Mouse (Mus musculus): ENCODE results near the gene Stk11ip. TPM values are rescaled to one million over a fixed set of nuclear protein-coding genes. Genes with fewer than 3 reads are reported as not detected.

The Stk11ip gene
- polyA plus RNA-seq, 1 experiment from 2014 or later, result 30.0 TPM

DNA sequence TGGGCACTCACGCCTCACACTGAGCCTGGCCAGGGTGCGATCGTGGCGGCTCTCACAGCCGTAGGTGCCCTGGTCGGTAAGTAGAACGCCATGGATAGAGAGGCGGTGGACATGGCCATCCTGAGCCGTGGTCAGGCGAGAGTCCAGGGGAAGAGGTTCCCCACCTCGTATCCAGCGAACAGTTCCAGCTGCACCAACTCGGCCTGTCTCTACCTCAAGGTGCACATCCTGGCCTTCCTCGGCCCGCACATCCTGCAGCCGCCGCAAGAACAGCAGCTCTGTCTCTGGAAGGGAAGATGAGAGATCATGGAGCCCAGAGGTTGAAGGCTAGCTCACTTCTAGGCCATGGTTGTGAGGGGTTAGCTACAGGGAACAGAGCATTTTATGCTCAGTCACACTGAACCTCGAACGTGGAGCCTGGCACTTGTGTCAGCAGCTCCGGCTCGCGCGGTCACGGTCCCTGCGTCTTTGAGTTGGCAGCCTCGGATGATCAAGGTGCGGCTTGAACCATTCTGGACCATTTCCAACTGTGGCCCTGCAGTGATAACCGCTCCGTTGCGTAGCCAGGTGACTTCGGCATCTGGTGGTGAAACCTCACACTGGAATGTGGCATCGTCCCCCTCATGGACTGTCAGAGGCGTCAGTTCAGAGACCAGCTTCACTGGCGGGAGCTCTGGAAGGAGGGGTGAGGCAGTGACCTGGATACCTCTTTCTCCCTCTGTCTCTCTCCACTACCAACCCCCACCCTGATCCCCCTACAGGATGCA, 30.4 kb upstream of the Stk11ip start:
- no peaks in the 10 kb centered on the region for H3K9me3 ChIP-seq
- H3K4me1 ChIP-seq (replicated peaks), result peaks cover 34% of the 10 kb centered on the region
- WGBS, result 81% methylated on average over 34 of the region's 34 CpGs
- DNase-seq (ENCODE audit: low spot score), result no peak
- H3K36me3 ChIP-seq, result peaks cover 17% of the 10 kb centered on the region
- H3K27ac ChIP-seq, result no peak overlapping the region
- H3K27me3 ChIP-seq (ENCODE audit: insufficient read depth, poor library complexity, severe bottlenecking), result peaks cover 86% of the 10 kb centered on the region
- no peak overlapping the region for H3K4me3 ChIP-seq

DNA sequence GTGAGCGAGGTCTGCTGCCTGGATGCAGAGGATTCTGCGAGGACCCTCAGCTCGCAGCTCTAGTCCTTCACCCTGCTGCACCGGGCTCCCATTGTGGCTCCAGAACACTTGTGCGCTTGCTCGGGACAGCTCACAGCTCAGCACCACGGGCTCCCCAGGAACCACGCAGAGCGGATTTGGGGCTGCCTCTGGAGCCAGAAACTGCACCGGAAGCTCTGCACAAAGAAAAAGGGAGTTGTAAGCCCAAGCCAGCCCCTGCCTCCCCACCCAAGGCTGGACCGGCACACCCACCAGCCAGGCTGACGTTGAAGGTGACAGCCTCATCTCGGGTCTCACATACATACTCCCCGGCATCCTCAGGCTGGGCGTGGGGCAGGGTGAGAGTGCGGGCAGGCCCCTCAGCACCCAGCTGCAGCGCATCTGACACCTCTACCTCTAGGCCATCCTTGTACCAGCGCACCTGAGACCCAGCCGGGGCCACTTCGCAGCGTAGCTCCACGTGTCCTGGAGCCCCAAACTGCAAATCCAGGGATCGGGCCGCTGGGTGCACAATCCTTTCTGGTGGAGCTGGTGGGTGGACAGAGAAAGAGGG, 28.7 kb upstream of the Stk11ip start:
- peaks cover 74% of the 10 kb centered on the region for H3K27me3 ChIP-seq (ENCODE audit: insufficient read depth, poor library complexity, severe bottlenecking)
- H3K27ac ChIP-seq, result no peak overlapping the region
- H3K9me3 ChIP-seq, result no peaks in the 10 kb centered on the region
- H3K4me3 ChIP-seq, result no peak overlapping the region
- DNase-seq (ENCODE audit: low spot score), result no peak
- peaks cover 16% of the 10 kb centered on the region for H3K4me1 ChIP-seq (replicated peaks)
- peaks cover 33% of the 10 kb centered on the region for H3K36me3 ChIP-seq
- WGBS, result 35% methylated on average over 24 of the region's 24 CpGs

DNA sequence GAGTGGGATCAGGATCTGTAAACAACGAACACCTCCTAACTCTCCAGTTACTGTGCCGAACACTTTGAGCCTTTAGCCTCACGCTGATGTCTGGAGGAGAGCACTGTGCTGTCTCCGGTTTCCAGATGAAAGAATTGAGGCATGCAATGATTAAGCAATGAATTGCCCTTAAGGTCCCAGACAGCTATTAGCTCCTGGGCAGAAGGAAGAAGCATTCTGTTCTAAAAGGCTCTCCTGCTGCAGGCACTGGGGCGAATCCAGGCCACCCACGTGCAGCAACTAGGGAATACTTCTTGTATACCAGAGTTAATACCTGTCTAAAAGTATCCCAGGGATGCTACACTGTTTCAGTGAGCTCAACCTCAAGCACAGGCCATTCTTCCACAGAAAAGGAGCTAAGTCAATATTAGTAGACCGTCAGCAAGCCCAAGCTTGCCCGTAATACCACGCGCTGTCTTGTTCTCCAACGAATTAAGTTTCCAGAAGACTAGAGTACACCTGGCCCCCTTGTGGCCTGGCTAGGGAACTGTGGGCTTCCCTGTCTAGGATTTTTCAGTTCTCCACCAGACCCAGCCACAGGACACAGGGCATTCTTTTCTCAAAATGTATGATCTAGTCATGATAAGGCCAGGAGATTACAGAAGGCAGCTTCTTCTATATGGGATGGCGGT, 26.3 kb upstream of the Stk11ip start:
- peaks cover 57% of the 10 kb centered on the region for H3K36me3 ChIP-seq
- H3K9me3 ChIP-seq, result no peaks in the 10 kb centered on the region
- WGBS, result 59% methylated on average over 12 of the region's 12 CpGs
- DNase-seq (ENCODE audit: low spot score), result peak; percentile 56
- H3K4me1 ChIP-seq (replicated peaks), result peaks cover 10% of the 10 kb centered on the region; the same call in 1 of the 2 replicates
- H3K27ac ChIP-seq, result no peak overlapping the region
- H3K4me3 ChIP-seq, result no peak overlapping the region
- peaks cover 50% of the 10 kb centered on the region for H3K27me3 ChIP-seq (ENCODE audit: insufficient read depth, poor library complexity, severe bottlenecking)

- H3K9me3 ChIP-seq, result no peaks in the 10 kb centered on the region
- DNase-seq (ENCODE audit: low spot score), result no peak
- H3K4me1 ChIP-seq (replicated peaks), result peaks cover 14% of the 10 kb centered on the region
- H3K27ac ChIP-seq, result no peak overlapping the region
- peaks cover 82% of the 10 kb centered on the region for H3K36me3 ChIP-seq
- H3K27me3 ChIP-seq (ENCODE audit: insufficient read depth, poor library complexity, severe bottlenecking), result peaks cover 24% of the 10 kb centered on the region
- H3K4me3 ChIP-seq, result no peak overlapping the region
- 90% methylated on average over 4 of the region's 4 CpGs for WGBS
Observed at GRCm38 (mm10) chr1:75498897-75499296, 22.4 kb upstream of the Stk11ip start.

- peaks cover 82% of the 10 kb centered on the region for H3K36me3 ChIP-seq
- WGBS, result 85% methylated on average over 7 of the region's 7 CpGs
- no peak for DNase-seq (ENCODE audit: low spot score)
Observed at GRCm38 (mm10) chr1:75499441-75499840, 21.9 kb upstream of the Stk11ip start.

GRCm38 (mm10) chr1:75501905-75502304, 19.4 kb upstream of the Stk11ip start:
- 94% methylated on average over 9 of the region's 9 CpGs for WGBS
- Histone ChIP-seq H3K4me3 (no peak overlapping the region), H3K27ac (no peak overlapping the region), H3K27me3 (ENCODE audit: insufficient read depth, poor library complexity, severe bottlenecking) (peaks cover 43% of the 10 kb centered on the region), H3K4me1 (replicated peaks) (peaks cover 38% of the 10 kb centered on the region), H3K9me3 (no peaks in the 10 kb centered on the region), H3K36me3 (peaks cover 69% of the 10 kb centered on the region)
- no peak for DNase-seq (ENCODE audit: low spot score)

More at GRCm38 (mm10) chr1:75499441-75499840, 21.9 kb upstream of the Stk11ip start:
- H3K27ac ChIP-seq, result no peak overlapping the region
- no peaks in the 10 kb centered on the region for H3K9me3 ChIP-seq
- peaks cover 17% of the 10 kb centered on the region for H3K4me1 ChIP-seq (replicated peaks)
- H3K27me3 ChIP-seq (ENCODE audit: insufficient read depth, poor library complexity, severe bottlenecking), result peaks cover 29% of the 10 kb centered on the region
- H3K4me3 ChIP-seq, result no peak overlapping the region

GRCm38 (mm10) chr1:75502945-75503650, 18.2 kb upstream of the Stk11ip start:
- Histone ChIP-seq H3K36me3 (peaks cover 57% of the 10 kb centered on the region), H3K4me3 (peak overlapping the region; percentile 11; the same call in 1 of the 2 replicates)

DNA sequence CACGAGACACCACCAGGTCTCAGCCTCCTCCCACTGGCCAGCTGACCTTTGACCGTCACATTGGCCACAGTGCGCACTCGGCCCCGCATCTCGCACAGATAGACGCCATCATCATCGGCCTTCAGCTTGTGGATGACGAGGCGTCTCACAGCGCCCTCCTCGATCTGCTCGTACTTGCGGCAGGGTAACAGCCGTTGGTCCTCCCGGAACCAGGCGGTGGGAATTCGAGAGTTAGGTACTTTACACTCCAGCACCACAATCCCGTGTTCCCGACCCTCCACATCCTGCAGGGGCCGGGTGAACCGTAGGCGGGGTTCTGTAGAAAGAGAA, 17.7 kb upstream of the Stk11ip start:
- Histone ChIP-seq H3K27ac (no peak overlapping the region), H3K36me3 (peaks cover 52% of the 10 kb centered on the region), H3K4me1 (replicated peaks) (peaks cover 53% of the 10 kb centered on the region), H3K9me3 (no peaks in the 10 kb centered on the region), H3K4me3 (peak overlapping the region; percentile 11; the same call in 1 of the 2 replicates), H3K27me3 (ENCODE audit: insufficient read depth, poor library complexity, severe bottlenecking) (peaks cover 58% of the 10 kb centered on the region)
- DNase-seq (ENCODE audit: low spot score), result no peak
- 67% methylated on average over 23 of the region's 23 CpGs for WGBS

More at GRCm38 (mm10) chr1:75502945-75503650, 18.2 kb upstream of the Stk11ip start:
- WGBS, result 81% methylated on average over 25 of the region's 25 CpGs
- no peak for DNase-seq (ENCODE audit: low spot score)
- no peak overlapping the region for H3K27ac ChIP-seq
- peaks cover 50% of the 10 kb centered on the region for H3K4me1 ChIP-seq (replicated peaks)
- peaks cover 55% of the 10 kb centered on the region for H3K27me3 ChIP-seq (ENCODE audit: insufficient read depth, poor library complexity, severe bottlenecking)
- no peaks in the 10 kb centered on the region for H3K9me3 ChIP-seq

DNA sequence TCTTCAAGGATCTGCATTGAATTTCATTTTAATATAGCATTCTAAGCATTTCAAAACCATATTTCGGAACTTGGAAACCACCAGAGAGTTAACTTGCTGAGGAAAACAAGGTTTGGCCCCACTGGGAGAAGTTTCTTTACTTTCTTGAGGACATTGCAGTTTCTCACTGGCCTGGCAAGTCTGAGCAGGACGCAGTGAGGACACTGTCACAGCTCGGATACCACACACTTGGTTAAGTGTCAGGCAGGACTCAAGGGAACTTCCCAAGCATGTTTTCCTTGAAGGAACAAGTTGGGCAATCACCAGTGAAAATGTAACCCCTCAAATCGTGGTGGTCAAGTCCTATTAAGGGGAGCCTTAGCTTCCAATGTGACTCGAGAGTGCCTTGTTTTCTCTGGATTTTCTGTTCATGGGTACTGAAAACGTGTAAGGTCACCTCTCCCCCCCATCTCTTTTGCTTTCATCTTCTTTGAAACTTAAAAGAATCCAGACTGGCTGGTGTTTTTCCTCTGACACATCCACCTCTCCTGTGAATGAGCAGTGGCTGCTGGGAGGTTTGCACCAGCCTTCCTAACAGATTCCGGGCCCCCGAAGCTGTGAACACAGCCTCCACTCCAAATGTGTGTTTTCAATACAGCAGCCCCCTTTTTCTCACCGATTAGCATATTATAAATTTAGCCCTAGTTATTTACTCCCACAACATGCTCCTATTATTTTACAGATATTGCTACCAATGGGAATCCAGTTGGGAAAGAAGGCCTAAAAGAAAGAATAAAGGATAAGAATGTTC, 16.9 kb upstream of the Stk11ip start:
- Histone ChIP-seq H3K4me3 (peak overlapping the region; percentile 90), H3K4me1 (replicated peaks) (peaks cover 59% of the 10 kb centered on the region), H3K9me3 (no peaks in the 10 kb centered on the region), H3K36me3 (peaks cover 43% of the 10 kb centered on the region), H3K27ac (no peak overlapping the region), H3K27me3 (ENCODE audit: insufficient read depth, poor library complexity, severe bottlenecking) (peaks cover 67% of the 10 kb centered on the region)
- 65% methylated on average over 9 of the region's 9 CpGs for WGBS
- DNase-seq (ENCODE audit: low spot score), result no peak

- under 1% methylated on average over 84 of the region's 84 CpGs for WGBS
- peaks cover 66% of the 10 kb centered on the region for H3K4me1 ChIP-seq (replicated peaks)
- no peaks in the 10 kb centered on the region for H3K9me3 ChIP-seq
Observed at GRCm38 (mm10) chr1:75505159-75505955, 16.0 kb upstream of the Stk11ip start.

GRCm38 (mm10) chr1:75505956-75506831, 15.1 kb upstream of the Stk11ip start, which contains the start of gene Obsl1:
Obsl1 (minus strand) TSS chr1:75506452.
- Histone ChIP-seq H3K27me3 (ENCODE audit: insufficient read depth, poor library complexity, severe bottlenecking) (peaks cover 78% of the 10 kb centered on the region), H3K36me3 (peaks cover 26% of the 10 kb centered on the region), H3K9me3 (no peaks in the 10 kb centered on the region), H3K27ac (peak within 1 kb of the TSS; percentile 95), H3K4me1 (replicated peaks) (peaks cover 71% of the 10 kb centered on the region), H3K4me3 (peak within 1 kb of the TSS; percentile 90)
- under 1% methylated on average over 65 of the region's 65 CpGs for WGBS
- DNase-seq (ENCODE audit: low spot score), result peak; percentile 85

More at GRCm38 (mm10) chr1:75505159-75505955, 16.0 kb upstream of the Stk11ip start:
- H3K4me3 ChIP-seq, result peak overlapping the region; percentile 90
- peaks cover 74% of the 10 kb centered on the region for H3K27me3 ChIP-seq (ENCODE audit: insufficient read depth, poor library complexity, severe bottlenecking)
- H3K27ac ChIP-seq, result peak overlapping the region; percentile 95
- peak; percentile 61 for DNase-seq (ENCODE audit: low spot score)
- peaks cover 34% of the 10 kb centered on the region for H3K36me3 ChIP-seq

Measured in hindbrain, embryonic 10.5 days (tissue).